Mouse (Mus musculus): ENCODE data around the gene Hist1h1a. TPM values are rescaled to one million over a fixed set of nuclear protein-coding genes. Genes with fewer than 3 reads are reported as not detected.

The Hist1h1a gene
- total RNA-seq, 2 experiments from 2014 or later: 15.7 to 16.5 TPM

Small RNAs within 50 kb of the gene (microRNA-seq; reads per million reads assigned to microRNA genes)
- gene Gm44314: 0 reads per million in 2 experiments
- 0 reads per million in 2 experiments for gene Gm44484

Other genes with a start within 250 kb of the Hist1h1a start
- 100 to 1,000 TPM; 331 to 357 TPM for gene Hist1h4h, start 232.6 kb upstream of the Hist1h1a start, total RNA-seq (2021)
- gene Hist1h2af, start 229.8 kb upstream of the Hist1h1a start, total RNA-seq (2021): 1 to 10 TPM in 1 of 2 experiments, not detected in 1; 3.0 TPM
- 1 to 10 TPM; 2.1 to 4.9 TPM for gene Hist1h3g, start 228.2 kb upstream of the Hist1h1a start, total RNA-seq (2021)
- under 1 TPM; 0.43 to 0.54 TPM for gene Hist1h2bh, start 220.3 kb upstream of the Hist1h1a start, total RNA-seq (2021)
- gene Hist1h3f, start 219.6 kb upstream of the Hist1h1a start, total RNA-seq (2021): 10 to 100 TPM; 15.1 to 16.5 TPM
- gene Hist1h4f, start 212.0 kb upstream of the Hist1h1a start, total RNA-seq (2021): 100 to 1,000 TPM; 135 to 161 TPM
- gene Hist1h1d, start 210.4 kb upstream of the Hist1h1a start, total RNA-seq (2021): 1 to 10 TPM; 3.1 to 4.0 TPM
- gene Hist1h3e, start 201.3 kb upstream of the Hist1h1a start, total RNA-seq (2021): 10 to 100 TPM; 39.8 to 44.6 TPM
- 1 to 10 TPM; 3.9 to 8.2 TPM for gene Hist1h2ae, start 192.4 kb upstream of the Hist1h1a start, total RNA-seq (2021)
- 10 to 100 TPM; 58.3 to 66.2 TPM for gene Hist1h2bg, start 192.3 kb upstream of the Hist1h1a start, total RNA-seq (2021)
- gene Hist1h2bf, start 189.5 kb upstream of the Hist1h1a start, total RNA-seq (2021): 10 to 100 TPM; 24.1 to 24.2 TPM
- 1 to 10 TPM; 3.8 to 7.1 TPM for gene Hist1h2ad, start 189.3 kb upstream of the Hist1h1a start, total RNA-seq (2021)
- gene Hist1h3d, start 187.9 kb upstream of the Hist1h1a start, total RNA-seq (2021): 10 to 100 TPM; 11.8 to 13.6 TPM
- 100 to 1,000 TPM; 152 to 153 TPM for gene Hist1h4d, start 182.1 kb upstream of the Hist1h1a start, total RNA-seq (2021)
- 10 to 100 TPM; 10.2 to 11.3 TPM for gene Hist1h2be, start 142.5 kb upstream of the Hist1h1a start, total RNA-seq (2021)
- 10 to 100 TPM; 41.8 to 45.0 TPM for gene Hist1h1e, start 141.1 kb upstream of the Hist1h1a start, total RNA-seq (2021)
- gene Hist1h2ac, start 79.7 kb upstream of the Hist1h1a start, total RNA-seq (2021): 1 to 10 TPM; 2.3 to 3.4 TPM
- 10 to 100 TPM; 53.5 to 63.1 TPM for gene Hist1h2bc, start 79.5 kb upstream of the Hist1h1a start, total RNA-seq (2021)
- gene Hist1h1t, start 67.9 kb upstream of the Hist1h1a start, total RNA-seq (2021): not detected
- 100 to 1,000 TPM; 104 to 112 TPM for gene Hist1h4c, start 65.2 kb upstream of the Hist1h1a start, total RNA-seq (2021)
- gene Hfe, start 52.8 kb upstream of the Hist1h1a start, total RNA-seq (2021): 1 to 10 TPM; 4.1 to 4.2 TPM
- gene Hist1h1c, start 24.9 kb upstream of the Hist1h1a start, total RNA-seq (2021): 10 to 100 TPM; 47.0 to 47.3 TPM
- gene Hist1h3c, start 18.1 kb upstream of the Hist1h1a start, total RNA-seq (2021): under 1 TPM; 0.62 to 0.63 TPM
- gene Hist1h2bb, start 16.9 kb upstream of the Hist1h1a start, total RNA-seq (2021): 10 to 100 TPM; 15.7 to 19.5 TPM
- gene Hist1h2ab, start 12.5 kb upstream of the Hist1h1a start, total RNA-seq (2021): 10 to 100 TPM; 28.1 to 35.2 TPM
- gene Hist1h3b, start 11.4 kb upstream of the Hist1h1a start, total RNA-seq (2021): 1 to 10 TPM; 7.6 to 9.4 TPM
- 10 to 100 TPM; 73.0 to 74.7 TPM for gene Hist1h4b, start 6.7 kb upstream of the Hist1h1a start, total RNA-seq (2021)
- 10 to 100 TPM; 42.9 to 49.4 TPM for gene Hist1h4a, start 2.4 kb upstream of the Hist1h1a start, total RNA-seq (2021)
- 10 to 100 TPM; 27.5 to 33.9 TPM for gene Hist1h3a, start 1.3 kb upstream of the Hist1h1a start, total RNA-seq (2021)
- not detected for gene Trim38, start 6.2 kb downstream of the Hist1h1a start, total RNA-seq (2021)
- gene Slc17a2, start 43.3 kb downstream of the Hist1h1a start, total RNA-seq (2021): not detected
- gene Slc17a3, start 75.8 kb downstream of the Hist1h1a start, total RNA-seq (2021): not detected
- not detected for gene Slc17a1, start 104.1 kb downstream of the Hist1h1a start, total RNA-seq (2021)
- gene Slc17a4, start 151.3 kb downstream of the Hist1h1a start, total RNA-seq (2021): not detected
- not detected for gene Hist1h2ba, start 170.5 kb downstream of the Hist1h1a start, total RNA-seq (2021)
- gene Hist1h2aa, start 170.8 kb downstream of the Hist1h1a start, total RNA-seq (2021): not detected
- gene Scgn, start 227.5 kb downstream of the Hist1h1a start, total RNA-seq (2021): 1 to 10 TPM; 1.7 to 3.6 TPM